Mouse (Mus musculus) frontal cortex, postnatal 14 days (tissue): ENCODE results near the gene N4bp2l1.
"Not testable (repeated sequence)": the region's sequence is repeated elsewhere in the genome, so short reads cannot be mapped to it uniquely, and the experiment has no call there.

Source experiments
- DNase-seq, 2 experiments: peaks; one replicate each; pipeline ENCODE4 v3.0.0; 2022; ENCODE audit warnings: low spot score in 2 of 2

The N4bp2l1 gene

DNA sequence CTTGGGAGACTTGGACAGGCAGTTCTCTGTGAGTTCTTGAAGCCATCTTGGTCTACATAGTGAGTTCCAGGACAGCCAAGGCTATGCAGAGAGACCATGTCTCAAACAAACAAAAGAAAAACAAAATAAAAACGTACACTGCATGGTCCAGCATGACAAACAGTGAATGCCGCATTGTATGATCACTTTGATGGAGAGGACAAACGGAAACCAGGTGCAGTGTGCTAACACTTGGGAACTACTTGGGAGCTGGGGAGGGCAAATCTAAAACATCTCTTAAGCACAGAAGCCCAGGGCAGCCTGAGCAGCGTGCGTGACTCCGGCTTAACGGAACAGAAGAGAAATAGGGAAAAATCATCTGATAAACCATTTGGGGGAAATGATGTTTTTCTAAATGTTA is at the start of gene N4bp2l1:
Gene N4bp2l1, minus strand, starts transcription at position 101 of the 400 bp plus-strand sequence.
- no peak for DNase-seq

DNA sequence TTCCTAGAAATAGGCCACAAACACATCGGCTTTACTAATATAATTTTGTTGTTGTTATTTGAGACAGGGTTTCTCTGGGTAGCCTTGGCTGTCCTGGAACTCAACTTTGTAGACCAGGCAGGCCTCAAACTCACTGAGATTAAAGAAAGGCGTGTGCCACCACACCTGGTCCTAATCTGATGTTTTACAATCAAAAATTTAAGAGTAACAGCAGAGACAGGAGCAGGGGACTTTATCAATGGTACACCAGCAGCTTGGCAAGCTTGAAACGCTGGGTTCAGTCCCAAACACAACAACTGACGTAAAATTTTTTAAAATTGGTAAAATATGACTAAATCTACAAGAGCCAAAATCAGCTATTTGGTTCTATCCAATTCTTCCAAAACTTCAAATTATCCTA is 47.9 kb upstream of the N4bp2l1 start:
- DNase-seq = no peak

- not testable (repeated sequence) for DNase-seq
Measured at GRCm38 (mm10) chr5:150643390-150643789, 46.4 kb upstream of the N4bp2l1 start.

DNA sequence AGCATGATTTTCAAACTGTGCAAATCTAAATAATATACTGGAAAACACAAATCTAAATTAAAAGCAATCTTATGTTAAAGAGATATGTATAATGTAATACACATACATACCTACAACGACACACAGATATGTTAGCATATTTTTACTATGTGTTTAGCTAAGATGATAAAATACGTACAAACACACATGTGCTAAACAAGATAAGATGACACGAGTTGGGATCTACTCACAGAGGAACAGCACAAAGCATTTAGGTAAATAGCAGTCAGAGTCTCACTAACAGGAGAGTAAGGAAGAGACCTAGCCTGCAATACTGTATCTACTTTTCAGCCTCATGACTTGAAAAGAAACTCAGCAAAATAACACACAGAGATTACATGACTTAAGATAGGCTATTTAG is 44.5 kb upstream of the N4bp2l1 start:
- DNase-seq = no peak

GRCm38 (mm10) chr5:150629692-150630091 is 32.7 kb upstream of the N4bp2l1 start:
- DNase-seq = no peak

DNA sequence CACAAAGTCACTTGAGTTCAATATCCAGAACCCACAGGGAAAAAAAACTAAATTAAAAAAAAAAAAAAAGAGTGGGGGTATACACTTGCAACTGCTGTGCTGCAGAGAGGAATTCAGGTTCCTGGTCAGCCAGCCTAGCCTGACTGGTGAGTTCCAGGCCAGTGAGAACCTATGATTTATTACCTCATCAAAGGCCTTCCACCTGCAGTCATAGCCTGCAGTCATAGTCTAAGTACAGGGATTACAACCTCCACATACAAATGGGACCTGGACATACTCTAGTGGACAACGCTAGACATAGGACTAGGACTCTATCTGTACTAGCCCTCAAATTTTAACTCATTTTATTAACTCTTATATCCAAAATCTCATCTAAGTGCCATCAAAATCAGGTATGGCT is 32.3 kb upstream of the N4bp2l1 start:
- no peak for DNase-seq

- DNase-seq = no peak
Measured at GRCm38 (mm10) chr5:150625528-150625927, 28.5 kb upstream of the N4bp2l1 start.

- no peak for DNase-seq
Measured at GRCm38 (mm10) chr5:150622792-150623191, 25.8 kb upstream of the N4bp2l1 start.

DNA sequence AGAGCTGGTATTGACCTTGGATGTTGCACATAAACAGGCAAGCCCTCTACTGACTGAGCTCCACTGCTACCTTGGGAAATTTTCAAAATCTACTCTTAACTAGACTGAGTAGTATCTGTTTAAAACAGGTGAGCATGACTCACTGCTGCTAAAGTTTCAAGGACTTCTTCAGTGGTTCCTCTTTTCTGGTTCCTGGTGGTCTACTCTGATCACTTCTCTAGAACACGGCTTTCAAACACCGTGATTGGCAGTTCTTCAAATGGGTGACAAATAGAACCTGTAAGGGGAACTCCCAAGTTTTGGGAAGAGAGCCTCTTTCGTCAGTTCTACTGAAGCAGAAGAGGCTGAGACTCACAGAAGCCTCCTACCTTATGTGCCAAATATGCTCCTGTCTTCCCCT is 24.6 kb upstream of the N4bp2l1 start:
- no peak for DNase-seq

- DNase-seq = no peak
Measured at GRCm38 (mm10) chr5:150620588-150621135, 23.7 kb upstream of the N4bp2l1 start.

DNA sequence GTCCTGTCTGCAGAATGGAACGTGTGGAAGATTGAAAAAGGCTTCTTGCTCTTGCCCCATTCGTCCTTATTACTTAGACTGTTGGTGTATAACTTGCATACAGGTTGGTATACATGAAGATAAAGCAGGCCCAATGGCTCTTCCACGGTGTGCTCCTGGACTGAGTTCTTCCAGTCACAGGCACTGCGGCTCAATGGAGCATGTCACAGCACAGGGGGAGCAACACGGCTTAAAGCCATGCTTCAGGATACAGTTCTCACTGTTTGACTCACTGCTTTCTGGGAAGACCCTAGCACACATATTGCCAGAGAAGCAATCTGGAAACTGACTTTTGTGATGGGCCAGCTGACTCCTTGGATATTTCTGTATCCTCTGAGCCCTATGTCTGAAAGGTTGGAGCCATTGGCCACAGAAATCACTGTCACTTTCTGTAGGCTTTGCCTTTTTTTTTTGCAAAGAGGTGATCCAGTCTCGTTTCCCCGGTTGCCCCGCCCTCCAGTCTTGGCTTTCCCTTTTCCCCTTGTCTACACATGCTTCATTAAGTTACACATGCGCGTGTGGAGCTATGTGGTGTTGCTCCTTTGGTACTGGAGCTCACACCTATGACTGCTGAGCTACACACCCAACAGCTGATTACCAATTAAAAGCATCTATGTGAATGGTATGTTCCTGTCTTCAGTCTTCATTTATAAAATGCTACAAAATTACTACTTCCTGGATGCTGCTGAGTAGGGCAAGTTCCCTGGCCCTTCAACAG is 21.8 kb upstream of the N4bp2l1 start:
- no peak for DNase-seq

GRCm38 (mm10) chr5:150616731-150617130 is 19.7 kb upstream of the N4bp2l1 start:
- DNase-seq = no peak

- no peak for DNase-seq
Measured at GRCm38 (mm10) chr5:150616216-150616615, 19.2 kb upstream of the N4bp2l1 start.

DNA sequence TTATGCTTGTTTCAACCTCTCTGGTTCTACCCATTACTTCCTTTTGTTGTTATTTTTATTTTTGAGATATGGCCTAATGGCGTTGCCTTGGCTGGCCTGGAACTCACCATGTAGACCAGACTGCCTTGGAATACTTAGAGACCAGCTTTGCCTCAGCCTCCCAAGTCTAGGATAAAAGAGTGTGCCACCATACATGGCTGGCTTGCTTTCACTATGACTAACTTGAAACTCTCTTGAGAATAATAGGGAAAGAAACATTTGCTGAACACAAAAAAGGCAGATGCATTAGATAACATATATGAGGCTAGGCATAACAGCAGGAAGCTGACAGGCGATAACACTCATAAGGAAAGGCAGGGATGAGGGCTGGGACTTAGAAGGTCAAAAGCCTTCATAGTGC is 17.1 kb upstream of the N4bp2l1 start:
- no peak for DNase-seq

- no peak for DNase-seq
Measured at GRCm38 (mm10) chr5:150611697-150612096, 14.7 kb upstream of the N4bp2l1 start.

DNA sequence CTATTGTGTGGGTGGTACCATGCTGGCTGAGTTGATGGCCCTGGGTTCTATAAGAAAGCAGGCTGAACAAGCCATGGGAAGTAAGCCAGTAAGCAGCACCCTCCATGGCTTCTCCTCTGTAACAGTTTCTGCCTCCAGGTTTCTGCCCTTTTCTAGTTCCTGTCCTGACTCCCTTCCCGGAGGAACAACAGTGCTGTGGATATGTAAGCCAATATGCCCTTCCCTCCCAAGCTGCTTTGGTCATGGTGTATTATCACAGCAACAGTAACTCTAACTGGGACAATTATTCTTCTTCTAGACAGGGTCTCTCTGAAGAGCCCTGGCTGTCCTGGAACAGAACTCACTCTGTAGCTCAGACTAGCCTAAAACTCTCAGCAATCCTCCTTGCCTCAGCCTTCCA is 14.1 kb upstream of the N4bp2l1 start:
- no peak for DNase-seq

GRCm38 (mm10) chr5:150607631-150608030 is 10.6 kb upstream of the N4bp2l1 start:
- no peak for DNase-seq

- DNase-seq = no peak
Measured at GRCm38 (mm10) chr5:150606131-150606530, 9.1 kb upstream of the N4bp2l1 start.

DNA sequence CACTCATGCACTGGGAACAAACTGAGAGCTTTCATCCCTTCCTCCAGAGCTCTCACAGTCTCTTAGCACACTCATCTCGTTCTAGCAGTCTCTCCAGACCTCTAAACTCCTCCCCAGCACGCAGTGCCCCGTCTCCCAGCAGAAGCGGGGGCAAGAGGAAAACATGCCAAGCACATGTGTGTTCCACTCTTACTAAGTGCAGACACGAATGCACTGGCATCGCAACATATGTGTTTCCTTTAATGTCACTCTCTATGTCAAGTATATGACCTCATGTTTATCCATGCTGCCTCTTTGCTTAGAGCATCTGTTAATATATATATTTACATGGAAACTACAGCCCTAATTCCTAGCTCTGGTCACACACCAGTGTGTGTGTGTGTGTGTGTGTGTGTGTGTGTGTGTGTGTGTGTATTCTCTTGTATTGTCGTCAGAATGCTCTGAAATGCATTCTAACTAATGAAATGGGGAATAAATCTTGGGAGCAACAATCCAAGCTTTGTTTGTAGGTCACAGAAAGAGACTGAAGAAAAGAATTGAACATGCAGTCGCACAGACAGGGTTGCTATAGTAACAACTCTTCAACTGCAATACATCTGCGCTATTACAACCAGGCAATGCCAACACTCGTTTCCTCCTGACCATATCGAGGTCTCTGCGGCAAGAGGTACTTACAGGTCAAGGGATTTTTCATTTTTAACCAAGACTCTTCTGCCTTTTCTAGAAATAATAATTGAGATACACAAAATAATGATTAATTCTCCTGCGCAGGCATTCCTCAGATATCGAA is 4.6 kb upstream of the N4bp2l1 start:
- DNase-seq = no peak

GRCm38 (mm10) chr5:150600554-150601440 is 3.8 kb upstream of the N4bp2l1 start:
- no peak for DNase-seq
